Mouse (Mus musculus): ENCODE data around the gene Nkapd1. TPM values are rescaled to one million over a fixed set of nuclear protein-coding genes. Genes with fewer than 3 reads are reported as not detected.

The Nkapd1 gene
- polyA plus RNA-seq (2012; rRNA removed), result 11.4 and 12.3 TPM in 2 replicates

DNA sequence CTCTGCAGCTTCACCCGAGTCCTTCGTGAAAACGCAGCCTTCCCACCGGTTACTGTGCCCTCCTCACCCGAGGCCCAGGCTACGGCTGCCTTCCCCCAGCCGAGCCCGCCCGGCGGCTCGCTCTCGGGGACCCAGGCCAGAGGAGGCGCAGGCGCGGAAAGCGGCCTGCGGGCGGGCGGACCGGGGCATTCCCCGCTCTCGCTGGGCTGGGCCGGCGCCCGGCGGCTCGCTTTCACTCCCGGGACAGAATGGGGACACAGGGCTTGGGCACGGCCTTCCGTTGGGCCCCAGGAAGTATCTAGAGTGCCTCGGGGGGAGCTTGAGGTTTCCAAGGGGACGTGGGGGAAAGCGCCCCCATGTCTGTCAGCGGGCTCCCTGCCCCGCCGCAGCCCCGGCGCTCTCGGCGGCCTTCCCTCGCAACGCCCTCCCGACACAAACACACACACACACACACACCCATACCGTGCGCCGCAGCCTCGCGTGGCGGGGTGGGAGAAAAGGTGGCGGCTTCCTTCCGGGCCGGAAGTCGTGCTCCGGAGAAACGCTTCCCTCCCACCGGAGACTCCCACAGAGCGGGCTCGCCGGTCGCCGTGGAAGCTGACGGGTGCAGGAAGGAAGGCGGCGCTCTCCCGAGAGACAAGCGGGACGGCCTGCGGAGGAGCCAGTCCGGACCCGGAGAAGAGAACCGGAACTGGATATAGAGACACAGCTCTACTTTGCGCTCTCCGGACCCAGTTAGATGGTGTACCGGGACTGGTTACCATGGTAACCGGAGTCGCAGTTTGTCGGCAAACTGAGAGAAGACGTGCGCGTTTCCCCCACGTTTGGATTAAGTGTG, at the start of gene Nkapd1, which contains the start of gene Pih1d2:
Gene Nkapd1, minus strand, starts transcription at position 699 of the 838 bp plus-strand sequence.
Gene Pih1d2, plus strand, starts transcription at position 556 of the 838 bp plus-strand sequence.
- H3K4me1 ChIP-seq (ENCODE audit: control insufficient read depth, insufficient read depth, low read length), result no peaks in the 10 kb centered on the region
- peak; percentile 88 to 94 for DNase-seq
- H3K27ac ChIP-seq (ENCODE audit: insufficient read depth, low read length), result peak within 1 kb of the TSS; percentile 72
- no peaks in the 10 kb centered on the region for H3K27me3 ChIP-seq (ENCODE audit: control insufficient read depth, insufficient read depth, low read length)
- peak within 1 kb of the TSS; percentile 83 for H3K4me3 ChIP-seq (replicated peaks; ENCODE audit: insufficient read depth, low read depth, low read length)
- WGBS, result under 1% methylated on average over 81 of the region's 81 CpGs
- TF ChIP-seq CTCF (IDR thresholded peaks at IDR 0.05; ENCODE audit: borderline replicate concordance, insufficient read depth, low read depth, low read length) (no peak), POLR2A (IDR thresholded peaks at IDR 0.05; ENCODE audit: borderline replicate concordance, insufficient read depth, low read length) (peak; percentile 43; the same call in 1 of the 2 replicates)

GRCm38 (mm10) chr9:50666442-50666841, 49.2 kb upstream of the Nkapd1 start:
- Histone ChIP-seq H3K27me3 (ENCODE audit: control insufficient read depth, insufficient read depth, low read length) (no peaks in the 10 kb centered on the region), H3K4me3 (replicated peaks; ENCODE audit: insufficient read depth, low read depth, low read length) (no peak overlapping the region), H3K4me1 (ENCODE audit: control insufficient read depth, insufficient read depth, low read length) (no peaks in the 10 kb centered on the region), H3K27ac (ENCODE audit: insufficient read depth, low read length) (no peak overlapping the region)
- no peak for DNase-seq
- no peak for TF ChIP-seq CTCF (IDR thresholded peaks at IDR 0.05; ENCODE audit: borderline replicate concordance, insufficient read depth, low read depth, low read length)
- no peak for TF ChIP-seq POLR2A (IDR thresholded peaks at IDR 0.05; ENCODE audit: borderline replicate concordance, insufficient read depth, low read length)
- 88% methylated on average over 6 of the region's 6 CpGs for WGBS

GRCm38 (mm10) chr9:50664826-50665225, 47.6 kb upstream of the Nkapd1 start:
- no peak for TF ChIP-seq POLR2A (IDR thresholded peaks at IDR 0.05; ENCODE audit: borderline replicate concordance, insufficient read depth, low read length)
- no peak for TF ChIP-seq CTCF (IDR thresholded peaks at IDR 0.05; ENCODE audit: borderline replicate concordance, insufficient read depth, low read depth, low read length)
- Histone ChIP-seq H3K27me3 (ENCODE audit: control insufficient read depth, insufficient read depth, low read length) (no peaks in the 10 kb centered on the region), H3K4me1 (ENCODE audit: control insufficient read depth, insufficient read depth, low read length) (peaks cover 3% of the 10 kb centered on the region; the same call in 1 of the 2 replicates), H3K27ac (ENCODE audit: insufficient read depth, low read length) (no peak overlapping the region), H3K4me3 (replicated peaks; ENCODE audit: insufficient read depth, low read depth, low read length) (no peak overlapping the region)
- WGBS, result 75% methylated on average over 5 of the region's 5 CpGs
- no peak for DNase-seq

- DNase-seq, result peak; percentile 35 to 38
- Histone ChIP-seq H3K27ac (ENCODE audit: insufficient read depth, low read length) (peak overlapping the region; percentile 66), H3K4me3 (replicated peaks; ENCODE audit: insufficient read depth, low read depth, low read length) (peak overlapping the region; percentile 82), H3K27me3 (ENCODE audit: control insufficient read depth, insufficient read depth, low read length) (no peaks in the 10 kb centered on the region), H3K4me1 (ENCODE audit: control insufficient read depth, insufficient read depth, low read length) (peaks cover 3% of the 10 kb centered on the region; the same call in 1 of the 2 replicates)
- 5% methylated on average over 12 of the region's 12 CpGs for WGBS
- no peak for TF ChIP-seq CTCF (IDR thresholded peaks at IDR 0.05; ENCODE audit: borderline replicate concordance, insufficient read depth, low read depth, low read length)
- TF ChIP-seq POLR2A (IDR thresholded peaks at IDR 0.05; ENCODE audit: borderline replicate concordance, insufficient read depth, low read length), result no peak
Measured at GRCm38 (mm10) chr9:50660431-50660830, 43.2 kb upstream of the Nkapd1 start.

DNA sequence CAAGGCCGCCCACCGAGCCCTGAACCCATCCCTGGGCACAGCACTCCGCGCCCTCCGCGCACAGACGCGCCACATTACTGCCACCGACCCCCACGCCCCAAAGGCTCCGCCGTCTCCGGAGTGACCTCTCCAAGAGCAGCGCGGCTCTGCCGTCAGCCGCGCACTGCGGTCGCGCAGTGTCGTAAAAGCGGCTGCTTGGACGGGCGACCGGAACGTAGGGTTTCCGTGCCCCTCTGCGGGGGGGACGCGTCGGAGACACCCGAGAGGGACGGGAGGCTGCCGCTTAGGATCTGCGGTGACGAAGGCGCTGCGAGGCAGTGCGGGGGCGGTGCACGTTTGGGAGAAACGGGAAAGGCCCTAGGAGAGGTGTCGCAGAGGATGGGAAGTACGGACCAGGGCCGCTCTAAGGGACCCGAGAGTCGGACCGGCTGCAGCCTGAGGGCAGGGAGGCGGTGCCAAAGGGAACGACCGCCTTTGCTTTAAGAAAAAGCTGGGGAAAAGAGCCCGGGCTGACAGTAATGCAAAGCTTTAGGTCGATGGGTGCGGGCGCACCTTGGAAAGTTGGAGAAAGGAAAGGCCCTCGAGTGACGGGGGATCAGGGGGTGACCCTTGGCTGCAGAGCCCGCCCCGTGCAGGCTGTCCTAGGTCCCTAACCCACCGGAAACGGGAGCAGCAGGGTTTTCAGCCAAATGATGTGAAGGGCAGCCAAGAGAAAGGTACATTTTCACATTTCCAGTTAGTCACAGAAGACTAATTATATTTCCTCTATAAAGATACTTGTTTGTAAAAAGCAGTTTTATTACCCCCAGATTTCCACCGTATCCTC, 42.3 kb upstream of the Nkapd1 start, which contains the start of gene Dlat:
Gene Dlat, minus strand, starts transcription at position 389 of the 826 bp plus-strand sequence.
- H3K27ac ChIP-seq (ENCODE audit: insufficient read depth, low read length), result peak within 1 kb of the TSS; percentile 91
- no peaks in the 10 kb centered on the region for H3K27me3 ChIP-seq (ENCODE audit: control insufficient read depth, insufficient read depth, low read length)
- TF ChIP-seq CTCF (IDR thresholded peaks at IDR 0.05; ENCODE audit: borderline replicate concordance, insufficient read depth, low read depth, low read length), result no peak
- peaks cover 3% of the 10 kb centered on the region; the same call in 1 of the 2 replicates for H3K4me1 ChIP-seq (ENCODE audit: control insufficient read depth, insufficient read depth, low read length)
- WGBS, result under 1% methylated on average over 63 of the region's 63 CpGs
- DNase-seq, result peak; percentile 93 to 94
- H3K4me3 ChIP-seq (replicated peaks; ENCODE audit: insufficient read depth, low read depth, low read length), result peak within 1 kb of the TSS; percentile 82

DNA sequence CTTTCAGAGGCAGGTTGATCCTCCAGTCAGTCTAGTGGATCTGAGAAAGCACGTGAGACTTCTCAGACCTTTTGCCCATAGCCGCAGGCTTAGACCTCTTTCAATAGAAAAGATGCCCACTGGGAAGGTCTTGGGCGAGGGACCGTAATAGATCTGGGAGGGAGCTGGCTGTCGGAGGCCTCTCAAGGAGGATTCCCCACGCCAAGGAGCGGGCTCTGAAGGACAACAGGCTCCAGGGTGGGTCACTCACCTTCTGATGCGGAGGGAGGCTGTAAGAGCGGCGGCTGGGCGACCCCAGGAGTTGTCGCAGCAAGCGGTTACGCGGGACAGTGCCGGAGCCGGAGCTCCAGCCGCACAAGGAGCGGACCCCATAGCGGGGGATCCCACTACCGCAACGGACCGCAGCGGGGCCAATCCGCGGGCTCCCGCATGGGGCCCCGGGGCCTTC, 41.7 kb upstream of the Nkapd1 start:
- H3K27ac ChIP-seq (ENCODE audit: insufficient read depth, low read length), result peak overlapping the region; percentile 60
- TF ChIP-seq CTCF (IDR thresholded peaks at IDR 0.05; ENCODE audit: borderline replicate concordance, insufficient read depth, low read depth, low read length), result no peak
- TF ChIP-seq POLR2A (IDR thresholded peaks at IDR 0.05; ENCODE audit: borderline replicate concordance, insufficient read depth, low read length), result no peak
- under 1% methylated on average over 28 of the region's 28 CpGs for WGBS
- no peak for DNase-seq
- H3K27me3 ChIP-seq (ENCODE audit: control insufficient read depth, insufficient read depth, low read length), result no peaks in the 10 kb centered on the region
- peaks cover 3% of the 10 kb centered on the region; the same call in 1 of the 2 replicates for H3K4me1 ChIP-seq (ENCODE audit: control insufficient read depth, insufficient read depth, low read length)
- H3K4me3 ChIP-seq (replicated peaks; ENCODE audit: insufficient read depth, low read depth, low read length), result peak overlapping the region; percentile 82

DNA sequence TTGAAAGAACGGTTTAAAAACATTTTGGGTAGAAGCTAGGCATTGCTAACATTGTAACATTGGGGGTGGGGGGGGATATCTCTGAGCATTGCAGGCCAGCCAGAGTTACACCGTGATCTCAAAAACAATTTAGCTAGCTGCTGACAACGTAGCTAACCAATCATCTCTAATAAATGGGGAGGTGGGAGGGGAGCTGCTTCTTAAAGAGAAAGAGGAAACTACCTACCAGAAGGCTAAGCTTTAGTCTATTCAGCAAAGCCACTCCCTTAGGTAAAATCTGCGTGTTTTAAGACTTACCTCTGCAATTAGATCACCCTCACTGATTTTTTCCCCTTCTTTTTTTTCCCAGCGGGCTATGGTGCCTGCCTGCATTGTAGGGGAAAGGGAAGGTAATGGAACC, 41.1 kb upstream of the Nkapd1 start:
- no peak for DNase-seq
- H3K4me3 ChIP-seq (replicated peaks; ENCODE audit: insufficient read depth, low read depth, low read length), result peak overlapping the region; percentile 82
- peaks cover 3% of the 10 kb centered on the region; the same call in 1 of the 2 replicates for H3K4me1 ChIP-seq (ENCODE audit: control insufficient read depth, insufficient read depth, low read length)
- no peak overlapping the region for H3K27ac ChIP-seq (ENCODE audit: insufficient read depth, low read length)
- WGBS, result 18% methylated on average over 5 of the region's 5 CpGs
- TF ChIP-seq CTCF (IDR thresholded peaks at IDR 0.05; ENCODE audit: borderline replicate concordance, insufficient read depth, low read depth, low read length), result no peak
- no peaks in the 10 kb centered on the region for H3K27me3 ChIP-seq (ENCODE audit: control insufficient read depth, insufficient read depth, low read length)

Data from cerebellum, adult 2 months (tissue).